Mouse (Mus musculus): ENCODE measurements around the gene Vps29.

DNA sequence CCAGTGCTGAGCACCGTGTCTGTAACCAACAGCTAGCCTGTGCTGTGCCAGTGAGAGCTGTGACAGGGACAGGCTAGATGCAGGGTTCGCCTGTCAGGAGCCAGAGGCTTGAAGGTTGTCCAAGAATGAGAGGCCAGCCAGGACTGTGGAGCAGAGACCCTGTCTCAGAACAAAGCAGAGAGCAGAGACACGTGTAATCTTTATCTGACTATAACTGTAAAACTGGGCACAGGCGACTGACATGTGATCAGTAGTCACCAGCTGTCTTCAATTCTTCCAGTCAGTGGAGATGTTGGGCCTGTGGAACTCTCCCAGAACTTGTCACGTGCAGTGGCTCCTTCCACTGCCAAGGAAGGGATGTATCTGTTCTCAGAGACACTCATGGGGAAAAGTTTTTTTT, 48.6 kb downstream of the Vps29 start:
- TF ChIP-seq POLR2A (IDR thresholded peaks at IDR 0.05; ENCODE audit: borderline replicate concordance, low read depth, low read length) (no peak), CTCF (IDR thresholded peaks at IDR 0.05; ENCODE audit: low read depth, low read length) (no peak)
